Mouse (Mus musculus) hindbrain, embryonic 16.5 days (tissue): ENCODE data around the gene Nfxl1. TPM values are rescaled to one million over a fixed set of nuclear protein-coding genes. Genes with fewer than 3 reads are reported as not detected.

Experiments
- ATAC-seq: fragments of 200-750 bp; cut with Nextera tagmentation; 2 replicates; pipeline ENCODE4 v1.8.0; 2017; ENCODE audit warnings: moderate TSS enrichment, moderate library complexity
- H3K27ac ChIP-seq: fragments of 300-500 bp; sonication (generic); 2 replicates; pipeline ENCODE4 v1.5.1; 2014; ENCODE audit warnings: low read depth, mild to moderate bottlenecking, control low read depth, low read length, moderate library complexity
- H3K27me3 ChIP-seq: fragments of 300-500 bp; sonication (generic); replicated peaks from 2 replicates; pipeline ENCODE4 v1.6.1; 2014; ENCODE audit warnings: low read length; ENCODE audit not compliant: control insufficient read depth, insufficient read depth
- H3K36me3 ChIP-seq: fragments of 300-500 bp; sonication (generic); 2 replicates; pipeline ENCODE4 v1.6.1; 2014; ENCODE audit warnings: mild to moderate bottlenecking, low read length, moderate library complexity, mixed read lengths; ENCODE audit not compliant: control insufficient read depth, insufficient read depth
- H3K4me1 ChIP-seq: fragments of 300-500 bp; sonication (generic); 2 replicates; pipeline ENCODE4 v1.6.1; 2014; ENCODE audit warnings: low read depth, low read length; ENCODE audit not compliant: control insufficient read depth, insufficient read depth
- H3K4me2 ChIP-seq: fragments of 300-500 bp; sonication (generic); 2 replicates; pipeline ENCODE4 v1.6.1; 2014; ENCODE audit warnings: mild to moderate bottlenecking, low read length, control low read depth, moderate library complexity
- H3K4me3 ChIP-seq: fragments of 300-500 bp; sonication (generic); 2 replicates; pipeline ENCODE4 v1.5.1; 2014; ENCODE audit warnings: mild to moderate bottlenecking, low read length, control low read depth, moderate library complexity
- H3K9ac ChIP-seq: fragments of 300-500 bp; sonication (generic); 2 replicates; pipeline ENCODE4 v1.6.1; 2014; ENCODE audit warnings: low read depth, mild to moderate bottlenecking, control low read depth, low read length, moderate library complexity
- H3K9me3 ChIP-seq: fragments of 300-500 bp; sonication (generic); 2 replicates; pipeline ENCODE4 v1.6.1; 2014; ENCODE audit warnings: mild to moderate bottlenecking, low read length, moderate library complexity; ENCODE audit not compliant: control insufficient read depth
- WGBS: fragments of 180-500 bp; shearing (Covaris S2); extraction: QIAGEN DNeasy Blood & Tissue Kit; methylation state at CpG from one replicate; pipeline ENCODE4 v1.1.7; 2014; 5-methylcytosine and 5-hydroxymethylcytosine counted together
- polyA plus RNA-seq: library from polyadenylated mRNA; unstranded; fragments of >200 nt; fragmentation: Nextera tagmentation; extraction: Ambion mirVana; gene quantifications from 2 replicates; pipeline ENCODE4 v1.2.1, GENCODE M21; 2015

Nfxl1 gene
- polyA plus RNA-seq, 1 experiment from 2014 or later, result 9.3 TPM

DNA sequence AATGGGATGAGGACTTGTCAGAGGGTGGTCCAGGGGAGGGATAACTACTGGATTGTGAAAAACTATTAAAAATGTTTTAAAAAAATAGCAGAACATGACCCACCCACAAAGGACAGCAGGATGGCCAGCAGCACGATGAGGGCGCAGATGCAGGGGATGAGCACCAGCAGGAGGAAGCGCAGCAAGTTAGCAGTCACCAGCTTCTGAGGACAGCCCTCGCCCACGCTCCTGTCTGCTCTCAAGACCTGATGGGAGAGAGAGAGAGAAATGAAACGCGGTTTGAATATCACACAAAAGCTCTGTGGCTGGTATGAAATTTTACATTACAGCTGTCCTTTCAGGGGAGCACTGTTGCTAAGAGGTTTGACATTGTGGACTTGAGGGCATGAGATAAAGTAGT, 87.7 kb downstream of the Nfxl1 start:
- Histone ChIP-seq H3K9ac (no peak overlapping the region), H3K27ac (no peak overlapping the region), H3K4me2 (no peak overlapping the region), H3K9me3 (no peaks in the 10 kb centered on the region), H3K27me3 (no peaks in the 10 kb centered on the region), H3K36me3 (no peaks in the 10 kb centered on the region), H3K4me3 (no peak overlapping the region), H3K4me1 (no peaks in the 10 kb centered on the region)
- WGBS, result 73% methylated on average over 7 of the region's 7 CpGs
- ATAC-seq, result no peak

DNA sequence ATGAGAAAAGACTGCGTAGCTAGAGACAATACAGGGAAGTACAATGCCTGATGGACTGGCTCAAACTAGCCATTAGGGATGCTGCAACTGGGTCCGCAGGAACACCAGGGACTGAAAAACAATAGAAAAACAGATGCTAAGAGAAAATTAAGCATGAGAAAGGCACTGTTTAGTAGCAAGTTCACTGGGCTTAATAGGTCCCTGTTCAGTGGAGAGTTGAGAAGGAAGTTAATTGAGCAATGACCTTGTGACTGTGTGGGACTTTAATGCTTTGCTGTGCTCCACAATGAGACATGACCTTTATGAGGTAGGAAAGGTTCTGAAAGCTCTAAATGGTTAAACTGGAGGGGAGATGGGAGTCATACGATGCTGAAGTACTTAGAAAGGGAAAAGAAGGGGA, 94.6 kb downstream of the Nfxl1 start:
- no peaks in the 10 kb centered on the region for H3K4me1 ChIP-seq
- H3K9me3 ChIP-seq, result no peaks in the 10 kb centered on the region
- H3K4me3 ChIP-seq, result no peak overlapping the region
- no peaks in the 10 kb centered on the region for H3K27me3 ChIP-seq
- H3K36me3 ChIP-seq, result no peaks in the 10 kb centered on the region
- no peak for ATAC-seq
- no peak overlapping the region for H3K4me2 ChIP-seq
- WGBS, result 63% methylated on average over 3 of the region's 3 CpGs
- H3K27ac ChIP-seq, result no peak overlapping the region
- H3K9ac ChIP-seq, result no peak overlapping the region

Other genes starting within 250 kb of the Nfxl1 start
- gene Corin, start 55.2 kb downstream of the Nfxl1 start, polyA plus RNA-seq, result 1.1 and 3.0 TPM in 2 replicates
- gene Zar1, start 21.6 kb upstream of the Nfxl1 start, polyA plus RNA-seq, result 4.4 and 5.4 TPM in 2 replicates
- 8.3 and 8.4 TPM in 2 replicates for gene Gm5868, start 27.9 kb upstream of the Nfxl1 start, polyA plus RNA-seq
- not detected in 2 replicates for gene Cnga1, start 84.6 kb upstream of the Nfxl1 start, polyA plus RNA-seq
- 0.64 and 1.9 TPM in 2 replicates for gene Nipal1, start 88.1 kb upstream of the Nfxl1 start, polyA plus RNA-seq
- 0.22 and 0.23 TPM in 2 replicates for gene Txk, start 193.1 kb upstream of the Nfxl1 start, polyA plus RNA-seq